Mouse (Mus musculus) kidney, adult 9 months (tissue): Measurements from ENCODE around the gene Pde4b.
A peak's percentile ranks its signal among the peaks of the same experiment; 100 is the strongest.

Source experiments
- DNase-seq: peaks from one replicate; pipeline ENCODE4 v3.0.0; 2022

Pde4b gene

GRCm38 (mm10) chr4:102186888-102187287 is 99.5 kb downstream of the Pde4b start:
- DNase-seq, result no peak

GRCm38 (mm10) chr4:102197707-102198106 is 110.4 kb downstream of the Pde4b start:
- DNase-seq, result no peak

GRCm38 (mm10) chr4:102209773-102210172 is 122.4 kb downstream of the Pde4b start:
- DNase-seq, result no peak

GRCm38 (mm10) chr4:102226700-102227099 is 139.4 kb downstream of the Pde4b start:
- peak; percentile 61 for DNase-seq

GRCm38 (mm10) chr4:102228953-102229586 is 141.7 kb downstream of the Pde4b start:
- DNase-seq, result peak; percentile 41

- no peak for DNase-seq
Observed at GRCm38 (mm10) chr4:102230898-102231297, 143.6 kb downstream of the Pde4b start.

GRCm38 (mm10) chr4:102233633-102234032 is 146.3 kb downstream of the Pde4b start:
- DNase-seq, result no peak

- DNase-seq, result no peak
Observed at GRCm38 (mm10) chr4:102235151-102235550, 147.8 kb downstream of the Pde4b start.

GRCm38 (mm10) chr4:102239102-102239501 is 151.8 kb downstream of the Pde4b start:
- no peak for DNase-seq

- no peak for DNase-seq
Observed at GRCm38 (mm10) chr4:102239657-102240390, 152.5 kb downstream of the Pde4b start.

GRCm38 (mm10) chr4:102240754-102241427 is 153.5 kb downstream of the Pde4b start:
- DNase-seq, result no peak

GRCm38 (mm10) chr4:102253994-102254393 is 166.7 kb downstream of the Pde4b start:
- DNase-seq, result no peak

- no peak for DNase-seq
Observed at GRCm38 (mm10) chr4:102254466-102255294, 167.3 kb downstream of the Pde4b start.

GRCm38 (mm10) chr4:102255295-102255670 is 167.9 kb downstream of the Pde4b start:
- DNase-seq, result no peak

GRCm38 (mm10) chr4:102256170-102256960 is 169.0 kb downstream of the Pde4b start:
- no peak for DNase-seq

- no peak for DNase-seq
Observed at GRCm38 (mm10) chr4:102260216-102260615, 172.9 kb downstream of the Pde4b start.

- DNase-seq, result no peak
Observed at GRCm38 (mm10) chr4:102272313-102272712, 185.0 kb downstream of the Pde4b start.

- DNase-seq, result no peak
Observed at GRCm38 (mm10) chr4:102272749-102273148, 185.4 kb downstream of the Pde4b start.

GRCm38 (mm10) chr4:102275716-102276115 is 188.4 kb downstream of the Pde4b start:
- no peak for DNase-seq

GRCm38 (mm10) chr4:102278958-102279357 is 191.6 kb downstream of the Pde4b start:
- DNase-seq, result peak; percentile 5

GRCm38 (mm10) chr4:102287172-102287571 is 199.8 kb downstream of the Pde4b start:
- no peak for DNase-seq

- DNase-seq, result no peak
Observed at GRCm38 (mm10) chr4:102290052-102290734, 202.8 kb downstream of the Pde4b start.
